Mouse (Mus musculus) pancreas, adult 10 weeks (tissue): Measurements from ENCODE around the gene Fam84a. TPM values are rescaled to one million over a fixed set of nuclear protein-coding genes. Genes with fewer than 3 reads are reported as not detected.

Source experiments
- polyA plus RNA-seq: library from polyadenylated mRNA; stranded (reverse); fragments of 350-450 nt; fragmentation: Illumina TruSeq; extraction: RNeasy Lipid Tissue Mini Kit (QIAGEN cat#74804); gene quantifications from one replicate; pipeline ENCODE4 v1.2.3, GENCODE M21; 2015; ENCODE audit warnings: low read depth, low replicate concordance; ENCODE audit not compliant: insufficient read depth

Gene Fam84a
- 0.44 TPM for polyA plus RNA-seq

GRCm38 (mm10) chr12:14151921-14152320 lies at the start of gene Fam84a:
Gene Fam84a, minus strand, starts transcription at chr12:14152054.

